Mouse (Mus musculus) intestine, embryonic 15.5 days (tissue): Measurements from ENCODE around the gene Atp8a2. TPM values are rescaled to one million over a fixed set of nuclear protein-coding genes. Genes with fewer than 3 reads are reported as not detected.
A peak's percentile ranks its signal among the peaks of the same experiment; 100 is the strongest.

Experiments used
- ATAC-seq: fragments of 200-750 bp; cut with Nextera tagmentation; 2 replicates; pipeline ENCODE4 v1.8.0; 2017; ENCODE audit warnings: moderate TSS enrichment, moderate library complexity
- H3K27ac ChIP-seq: fragments of 300-500 bp; sonication (generic); 2 replicates; pipeline ENCODE4 v1.5.1; 2015; ENCODE audit warnings: mild to moderate bottlenecking, inconsistent platforms
- H3K27me3 ChIP-seq: fragments of 300-500 bp; sonication (generic); replicated peaks from 2 replicates; pipeline ENCODE4 v1.6.1; 2015; ENCODE audit warnings: inconsistent platforms
- H3K36me3 ChIP-seq: fragments of 300-500 bp; sonication (generic); 2 replicates; pipeline ENCODE4 v1.6.1; 2015; ENCODE audit warnings: inconsistent platforms
- H3K4me1 ChIP-seq: fragments of 300-500 bp; sonication (generic); replicated peaks from 2 replicates; pipeline ENCODE4 v1.6.1; 2015; ENCODE audit warnings: inconsistent platforms
- H3K4me2 ChIP-seq: fragments of 300-500 bp; sonication (generic); replicated peaks from 2 replicates; pipeline ENCODE4 v1.6.1; 2015; ENCODE audit warnings: mild to moderate bottlenecking, inconsistent platforms
- H3K4me3 ChIP-seq: fragments of 300-500 bp; sonication (generic); replicated peaks from 2 replicates; pipeline ENCODE4 v1.5.1; 2015; ENCODE audit warnings: inconsistent platforms
- H3K9ac ChIP-seq: fragments of 300-500 bp; sonication (generic); 2 replicates; pipeline ENCODE4 v1.6.1; 2015; ENCODE audit warnings: inconsistent platforms
- H3K9me3 ChIP-seq: fragments of 300-500 bp; sonication (generic); 2 replicates; pipeline ENCODE4 v1.6.1; 2016; ENCODE audit warnings: inconsistent platforms
- WGBS: fragments of 180-500 bp; shearing (Covaris S2); methylation state at CpG from one replicate; pipeline ENCODE4 v1.1.7; 2015; 5-methylcytosine and 5-hydroxymethylcytosine counted together
- polyA plus RNA-seq: library from polyadenylated mRNA; unstranded; fragments of >200 nt; fragmentation: Nextera tagmentation; extraction: Ambion mirVana; gene quantifications from 2 replicates; pipeline ENCODE4 v1.2.1, GENCODE M21; 2015

Atp8a2 gene
- polyA plus RNA-seq, 1 experiment from 2014 or later: 7.0 TPM

GRCm38 (mm10) chr14:60072496-60072895, 124.5 kb downstream of the Atp8a2 start:
- no peaks in the 10 kb centered on the region for H3K27me3 ChIP-seq
- H3K9ac ChIP-seq: no peak overlapping the region
- no peaks in the 10 kb centered on the region for H3K4me1 ChIP-seq
- H3K9me3 ChIP-seq: no peaks in the 10 kb centered on the region
- H3K27ac ChIP-seq: no peak overlapping the region
- 71% methylated on average over 4 of the region's 4 CpGs for WGBS
- H3K4me3 ChIP-seq: no peak overlapping the region
- H3K36me3 ChIP-seq: no peaks in the 10 kb centered on the region
- H3K4me2 ChIP-seq: no peak overlapping the region
- ATAC-seq: no peak

- 49% methylated on average over 3 of the region's 3 CpGs for WGBS
- H3K27ac ChIP-seq: no peak overlapping the region
- ATAC-seq: no peak
These were observed 131.8 kb downstream of the Atp8a2 start for GRCm38 (mm10) chr14:60065186-60065585.

GRCm38 (mm10) chr14:60061023-60061422, 136.0 kb downstream of the Atp8a2 start:
- no peak overlapping the region for H3K4me2 ChIP-seq
- no peak overlapping the region for H3K9ac ChIP-seq
- WGBS: 66% methylated on average over 3 of the region's 3 CpGs
- H3K4me3 ChIP-seq: no peak overlapping the region
- H3K27me3 ChIP-seq: no peaks in the 10 kb centered on the region
- peaks cover 3% of the 10 kb centered on the region; the same call in 1 of the 2 replicates for H3K4me1 ChIP-seq
- no peak for ATAC-seq
- no peaks in the 10 kb centered on the region for H3K9me3 ChIP-seq
- H3K36me3 ChIP-seq: no peaks in the 10 kb centered on the region
- H3K27ac ChIP-seq: no peak overlapping the region

More at GRCm38 (mm10) chr14:60065186-60065585, 131.8 kb downstream of the Atp8a2 start:
- Histone ChIP-seq H3K4me3 (no peak overlapping the region), H3K4me1 (peaks cover 3% of the 10 kb centered on the region; the same call in 1 of the 2 replicates), H3K9ac (no peak overlapping the region), H3K4me2 (no peak overlapping the region), H3K27me3 (no peaks in the 10 kb centered on the region), H3K9me3 (no peaks in the 10 kb centered on the region), H3K36me3 (no peaks in the 10 kb centered on the region)

GRCm38 (mm10) chr14:60058867-60059266, 138.1 kb downstream of the Atp8a2 start:
- no peaks in the 10 kb centered on the region for H3K36me3 ChIP-seq
- H3K4me3 ChIP-seq: no peak overlapping the region
- no peaks in the 10 kb centered on the region for H3K4me1 ChIP-seq
- no peak overlapping the region for H3K27ac ChIP-seq
- no peak overlapping the region for H3K4me2 ChIP-seq
- no peak overlapping the region for H3K9ac ChIP-seq
- ATAC-seq: peak; percentile 72
- 35% methylated on average over 3 of the region's 3 CpGs for WGBS
- no peaks in the 10 kb centered on the region for H3K9me3 ChIP-seq
- no peaks in the 10 kb centered on the region for H3K27me3 ChIP-seq

GRCm38 (mm10) chr14:60055231-60055630, 141.7 kb downstream of the Atp8a2 start:
- Histone ChIP-seq H3K27ac (no peak overlapping the region), H3K4me2 (no peak overlapping the region), H3K4me3 (no peak overlapping the region), H3K9me3 (no peaks in the 10 kb centered on the region), H3K9ac (no peak overlapping the region), H3K4me1 (no peaks in the 10 kb centered on the region), H3K27me3 (no peaks in the 10 kb centered on the region), H3K36me3 (no peaks in the 10 kb centered on the region)
- ATAC-seq: no peak
- 88% methylated on average over 4 of the region's 4 CpGs for WGBS

- Histone ChIP-seq H3K4me2 (no peak overlapping the region), H3K9ac (no peak overlapping the region), H3K4me3 (no peak overlapping the region), H3K4me1 (no peaks in the 10 kb centered on the region), H3K36me3 (no peaks in the 10 kb centered on the region), H3K9me3 (no peaks in the 10 kb centered on the region), H3K27ac (no peak overlapping the region), H3K27me3 (no peaks in the 10 kb centered on the region)
- ATAC-seq: no peak
- 76% methylated on average over 2 of the region's 2 CpGs for WGBS
These were observed 166.3 kb downstream of the Atp8a2 start for GRCm38 (mm10) chr14:60030666-60031065.

GRCm38 (mm10) chr14:60027139-60027538, 169.8 kb downstream of the Atp8a2 start:
- no peaks in the 10 kb centered on the region for H3K9me3 ChIP-seq
- H3K27ac ChIP-seq: no peak overlapping the region
- 66% methylated on average over 1 of the region's 1 CpGs for WGBS
- H3K9ac ChIP-seq: no peak overlapping the region
- no peak for ATAC-seq
- no peak overlapping the region for H3K4me2 ChIP-seq
- H3K27me3 ChIP-seq: no peaks in the 10 kb centered on the region
- no peaks in the 10 kb centered on the region for H3K4me1 ChIP-seq
- H3K36me3 ChIP-seq: no peaks in the 10 kb centered on the region
- H3K4me3 ChIP-seq: no peak overlapping the region

- H3K36me3 ChIP-seq: no peaks in the 10 kb centered on the region
- no peaks in the 10 kb centered on the region for H3K9me3 ChIP-seq
- no peaks in the 10 kb centered on the region for H3K27me3 ChIP-seq
- ATAC-seq: no peak
- H3K4me3 ChIP-seq: no peak overlapping the region
- H3K4me1 ChIP-seq: no peaks in the 10 kb centered on the region
- H3K27ac ChIP-seq: no peak overlapping the region
- WGBS: 46% methylated on average over 8 of the region's 8 CpGs
- no peak overlapping the region for H3K4me2 ChIP-seq
- no peak overlapping the region for H3K9ac ChIP-seq
These were observed 170.3 kb downstream of the Atp8a2 start for GRCm38 (mm10) chr14:60026647-60027046.

GRCm38 (mm10) chr14:60015891-60016290, 181.1 kb downstream of the Atp8a2 start:
- Histone ChIP-seq H3K27ac (no peak overlapping the region), H3K4me3 (no peak overlapping the region), H3K27me3 (no peaks in the 10 kb centered on the region), H3K4me2 (no peak overlapping the region), H3K9ac (no peak overlapping the region), H3K36me3 (no peaks in the 10 kb centered on the region), H3K4me1 (no peaks in the 10 kb centered on the region), H3K9me3 (no peaks in the 10 kb centered on the region)
- peak; percentile 85 for ATAC-seq
- 34% methylated on average over 4 of the region's 4 CpGs for whole genome bisulfite sequencing

GRCm38 (mm10) chr14:60001801-60002200, 195.2 kb downstream of the Atp8a2 start:
- no peak overlapping the region for H3K9ac ChIP-seq
- WGBS: 89% methylated on average over 1 of the region's 1 CpGs
- H3K4me1 ChIP-seq: no peaks in the 10 kb centered on the region
- no peak overlapping the region for H3K27ac ChIP-seq
- no peak overlapping the region for H3K4me2 ChIP-seq
- H3K27me3 ChIP-seq: no peaks in the 10 kb centered on the region
- no peaks in the 10 kb centered on the region for H3K9me3 ChIP-seq
- H3K36me3 ChIP-seq: no peaks in the 10 kb centered on the region
- no peak for ATAC-seq
- no peak overlapping the region for H3K4me3 ChIP-seq

- no peak overlapping the region for H3K9ac ChIP-seq
- no peaks in the 10 kb centered on the region for H3K27me3 ChIP-seq
- no peaks in the 10 kb centered on the region for H3K9me3 ChIP-seq
- H3K27ac ChIP-seq: no peak overlapping the region
- H3K4me2 ChIP-seq: no peak overlapping the region
- no peak overlapping the region for H3K4me3 ChIP-seq
- 69% methylated on average over 5 of the region's 5 CpGs for WGBS
- no peak for ATAC-seq
- no peaks in the 10 kb centered on the region for H3K36me3 ChIP-seq
- H3K4me1 ChIP-seq: no peaks in the 10 kb centered on the region
These were observed 208.1 kb downstream of the Atp8a2 start for GRCm38 (mm10) chr14:59988860-59989259.

GRCm38 (mm10) chr14:59987975-59988374, 209.0 kb downstream of the Atp8a2 start:
- no peaks in the 10 kb centered on the region for H3K27me3 ChIP-seq
- H3K9me3 ChIP-seq: no peaks in the 10 kb centered on the region
- H3K27ac ChIP-seq: no peak overlapping the region
- H3K36me3 ChIP-seq: no peaks in the 10 kb centered on the region
- H3K9ac ChIP-seq: no peak overlapping the region
- WGBS: 89% methylated on average over 3 of the region's 3 CpGs
- no peak overlapping the region for H3K4me3 ChIP-seq
- ATAC-seq: no peak
- no peaks in the 10 kb centered on the region for H3K4me1 ChIP-seq
- H3K4me2 ChIP-seq: no peak overlapping the region

- no peaks in the 10 kb centered on the region for H3K27me3 ChIP-seq
- no peaks in the 10 kb centered on the region for H3K4me1 ChIP-seq
- no peaks in the 10 kb centered on the region for H3K36me3 ChIP-seq
- no peaks in the 10 kb centered on the region for H3K9me3 ChIP-seq
- no peak overlapping the region for H3K27ac ChIP-seq
- no peak overlapping the region for H3K9ac ChIP-seq
- ATAC-seq: no peak
- no peak overlapping the region for H3K4me3 ChIP-seq
- WGBS: 65% methylated on average over 2 of the region's 2 CpGs
- no peak overlapping the region for H3K4me2 ChIP-seq
These were observed 219.0 kb downstream of the Atp8a2 start for GRCm38 (mm10) chr14:59978007-59978406.
